Mouse (Mus musculus) mesoderm, embryonic 11.5 days (tissue): ENCODE data around the gene Mtx1.
"Not testable (repeated sequence)": the region's sequence is repeated elsewhere in the genome, so short reads cannot be mapped to it uniquely, and the experiment has no call there.

Experiments used
- DNase-seq: peaks from one replicate; pipeline ENCODE4 v3.0.0-alpha.2; 2012; ENCODE audit warnings: low read depth, low spot score

The Mtx1 gene

GRCm38 (mm10) chr3:89242331-89242895 lies 15.5 kb upstream of the Mtx1 start:
- peak; percentile 70 for DNase-seq

DNA sequence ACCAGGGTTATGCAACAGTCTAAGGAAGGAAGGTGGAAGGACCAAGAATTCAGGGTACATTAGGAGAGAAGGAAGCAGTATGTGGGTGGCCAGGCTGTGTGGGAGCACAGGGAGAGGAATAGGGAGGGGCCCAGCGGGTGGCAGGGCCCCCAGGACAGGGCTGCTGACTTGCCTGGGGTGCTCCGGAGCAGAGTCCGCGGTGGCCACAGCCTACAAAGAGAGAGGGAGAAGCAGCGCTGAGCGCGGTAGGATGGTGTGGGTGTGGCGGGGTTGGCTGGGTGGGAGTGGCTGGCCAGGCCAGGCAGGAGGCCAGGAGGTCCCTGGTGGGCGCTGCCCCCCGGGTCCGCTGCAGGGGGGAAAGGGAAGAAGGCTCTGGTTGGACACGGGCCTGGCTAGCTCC lies 11.6 kb upstream of the Mtx1 start:
- no peak for DNase-seq

DNA sequence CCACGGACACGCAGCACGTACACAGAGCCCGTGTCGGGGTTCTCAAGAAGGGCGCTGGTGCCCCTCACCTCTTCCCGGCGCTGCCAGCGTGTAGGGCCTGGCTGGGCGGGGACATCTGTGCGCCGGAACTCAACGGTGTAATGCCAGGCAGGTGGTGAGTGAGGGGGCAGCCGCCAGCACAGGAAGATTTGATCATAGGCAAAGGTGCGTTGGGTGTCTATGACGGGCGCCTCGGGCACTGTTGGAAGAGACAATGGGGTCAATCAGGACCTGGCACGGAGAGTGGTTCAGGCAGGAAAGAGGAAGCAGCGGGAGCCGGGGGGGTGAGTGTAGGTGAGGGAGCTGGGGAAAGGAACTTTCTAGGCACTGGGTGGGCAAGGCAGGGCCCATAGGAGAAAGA lies 10.8 kb upstream of the Mtx1 start:
- DNase-seq = no peak

DNA sequence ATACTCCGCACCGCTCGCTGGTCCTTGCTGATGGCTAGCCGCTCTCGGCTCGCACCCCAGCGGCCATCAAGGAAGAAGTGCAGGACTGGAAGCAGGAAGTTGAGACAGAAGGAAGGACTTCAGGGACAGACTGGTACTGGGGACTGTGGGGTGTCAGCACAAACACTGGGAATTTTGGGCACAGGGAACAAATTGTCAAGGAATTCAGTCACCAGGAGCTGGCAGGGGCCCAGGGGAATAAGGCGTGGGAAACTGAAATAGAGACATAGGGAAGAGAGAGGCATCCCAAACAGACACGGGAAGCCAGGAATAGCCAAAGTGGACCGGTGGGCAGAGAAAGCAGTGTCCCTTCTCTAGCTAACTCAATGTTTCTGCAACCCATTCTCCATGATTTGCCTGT lies 9.6 kb upstream of the Mtx1 start:
- no peak for DNase-seq

DNA sequence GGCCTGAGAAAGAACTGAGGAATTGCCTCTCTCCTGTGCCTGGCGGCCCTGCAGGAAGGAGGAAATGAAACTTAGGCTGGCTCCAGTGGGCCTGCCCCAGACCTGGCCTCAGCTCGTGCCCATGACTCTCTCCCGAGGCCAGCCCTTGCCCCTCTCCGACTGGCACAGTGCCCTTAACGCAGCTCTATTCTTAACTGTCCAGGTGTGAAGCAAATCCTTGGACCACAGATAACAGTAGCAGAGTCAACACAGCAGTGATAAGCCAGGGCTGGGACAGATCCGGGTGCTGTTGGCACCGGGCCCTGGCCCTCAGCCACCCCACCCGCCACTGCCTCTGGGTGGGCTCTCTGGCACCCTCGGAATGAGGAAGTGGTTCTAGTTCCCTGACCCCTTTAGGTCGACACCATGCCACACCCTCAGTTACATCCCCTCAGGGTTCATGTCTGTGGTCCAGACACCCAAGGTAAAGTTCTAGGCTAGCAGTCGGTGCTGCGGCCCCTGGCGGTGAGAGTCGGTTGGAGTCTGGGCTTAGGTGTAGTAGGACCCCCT lies 6.7 kb upstream of the Mtx1 start:
- no peak for DNase-seq

- no peak for DNase-seq
These were observed 5.7 kb upstream of the Mtx1 start for GRCm38 (mm10) chr3:89232614-89233013.

- DNase-seq = no peak
These were observed 4.9 kb upstream of the Mtx1 start for GRCm38 (mm10) chr3:89231772-89232275.

DNA sequence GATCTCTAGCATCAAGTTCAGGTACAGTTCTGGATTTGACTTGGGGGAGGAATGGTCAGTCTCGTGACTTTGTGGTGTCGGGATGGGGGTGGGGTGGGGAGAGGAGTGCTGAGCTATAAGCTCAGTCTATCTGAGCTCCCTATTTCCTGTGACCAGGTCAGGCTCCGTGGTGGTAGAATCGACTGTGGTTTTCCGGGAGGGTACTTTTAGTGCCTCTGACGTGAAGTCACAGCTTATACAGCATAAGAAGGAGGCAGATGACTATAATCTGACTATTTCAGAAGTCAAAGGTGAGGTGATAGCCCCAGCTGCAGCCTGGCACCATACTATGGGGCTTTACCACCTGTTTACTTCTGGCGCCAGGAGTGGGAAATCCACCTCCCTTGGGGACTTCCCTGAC lies 4.5 kb upstream of the Mtx1 start:
- no peak for DNase-seq

DNA sequence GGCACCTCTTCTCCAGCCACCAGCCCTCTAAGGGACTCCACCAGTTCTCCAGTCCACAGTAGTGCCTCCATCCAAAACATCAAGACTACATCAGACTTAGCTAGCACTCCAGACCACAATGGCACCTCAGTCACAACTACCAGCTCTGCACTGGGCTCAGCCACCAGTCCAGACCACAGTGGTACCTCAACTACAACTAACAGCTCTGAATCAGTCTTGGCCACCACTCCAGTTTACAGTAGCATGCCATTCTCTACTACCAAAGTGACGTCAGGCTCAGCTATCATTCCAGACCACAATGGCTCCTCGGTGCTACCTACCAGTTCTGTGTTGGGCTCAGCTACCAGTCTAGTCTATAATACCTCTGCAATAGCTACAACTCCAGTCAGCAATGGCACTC lies 3.7 kb upstream of the Mtx1 start:
- DNase-seq = no peak

DNA sequence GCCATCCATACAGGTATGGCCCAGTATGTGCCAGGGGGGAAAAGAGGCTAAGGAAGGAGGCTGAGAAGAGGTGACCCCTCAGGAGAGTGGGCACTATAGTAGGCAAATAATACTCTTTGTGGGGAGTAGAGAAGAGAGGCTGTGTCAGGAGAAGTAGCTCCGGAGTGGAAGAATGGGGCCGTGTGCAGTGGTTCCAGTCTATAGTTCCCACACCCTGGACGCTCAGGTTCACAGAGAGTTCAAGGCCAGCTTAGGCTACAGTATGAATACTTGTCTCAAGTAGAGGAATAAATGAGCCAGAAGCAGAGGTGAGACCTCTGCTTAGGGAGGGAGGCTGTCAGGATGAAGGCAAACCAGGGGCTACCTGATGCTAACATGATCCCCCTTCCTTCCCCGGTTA lies 2.4 kb upstream of the Mtx1 start:
- DNase-seq = no peak

GRCm38 (mm10) chr3:89228836-89229235 lies 1.9 kb upstream of the Mtx1 start, which contains the start of gene Muc1:
TSS of gene Muc1 (plus strand) at chr3:89229057.
- DNase-seq = no peak

DNA sequence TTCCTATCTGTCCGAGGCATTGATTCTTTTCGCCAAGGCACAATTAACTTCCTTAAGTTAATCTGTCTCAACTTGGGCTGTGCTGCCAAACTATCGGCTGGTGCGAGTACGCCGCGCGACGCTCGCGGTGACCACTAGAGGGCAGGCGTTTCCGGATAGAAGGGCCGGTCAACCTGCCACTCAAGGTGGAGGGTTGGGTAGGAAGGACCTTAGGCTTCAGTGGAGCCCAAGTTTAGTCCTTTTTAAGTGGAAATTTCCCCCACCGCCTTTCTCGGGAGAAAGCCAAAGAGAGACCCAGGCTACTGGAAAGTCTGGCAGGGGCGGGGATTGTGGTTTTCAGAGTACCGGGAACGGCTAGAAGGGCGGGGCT lies 1.3 kb upstream of the Mtx1 start:
- peak; percentile 84 for DNase-seq

- DNase-seq = peak; percentile 96
These were observed 655 bp upstream of the Mtx1 start for GRCm38 (mm10) chr3:89227307-89228179.

- DNase-seq = no peak
These were observed 527 bp downstream of the Mtx1 start for GRCm38 (mm10) chr3:89226361-89226760.

DNA sequence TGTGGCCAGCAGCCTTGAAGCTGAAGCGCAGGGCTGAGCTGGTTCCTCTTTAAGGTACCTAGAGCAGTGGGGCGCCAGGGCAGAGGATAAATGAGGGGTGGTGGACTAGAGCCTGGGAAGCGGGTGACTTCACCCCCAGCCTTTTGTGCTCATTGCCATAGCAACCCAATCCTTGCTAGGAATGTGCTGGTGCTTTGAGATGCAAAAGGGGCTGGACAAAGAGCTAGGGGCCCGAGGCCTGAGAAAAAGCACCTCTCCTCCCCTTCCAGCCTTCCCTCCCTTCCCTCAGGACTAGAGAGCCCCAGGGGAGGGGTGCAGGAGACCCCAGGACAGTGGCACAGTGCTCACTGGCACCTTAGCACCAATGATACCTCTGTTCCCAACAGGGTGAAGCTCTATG lies 970 bp downstream of the Mtx1 start:
- peak; percentile 84 for DNase-seq

DNA sequence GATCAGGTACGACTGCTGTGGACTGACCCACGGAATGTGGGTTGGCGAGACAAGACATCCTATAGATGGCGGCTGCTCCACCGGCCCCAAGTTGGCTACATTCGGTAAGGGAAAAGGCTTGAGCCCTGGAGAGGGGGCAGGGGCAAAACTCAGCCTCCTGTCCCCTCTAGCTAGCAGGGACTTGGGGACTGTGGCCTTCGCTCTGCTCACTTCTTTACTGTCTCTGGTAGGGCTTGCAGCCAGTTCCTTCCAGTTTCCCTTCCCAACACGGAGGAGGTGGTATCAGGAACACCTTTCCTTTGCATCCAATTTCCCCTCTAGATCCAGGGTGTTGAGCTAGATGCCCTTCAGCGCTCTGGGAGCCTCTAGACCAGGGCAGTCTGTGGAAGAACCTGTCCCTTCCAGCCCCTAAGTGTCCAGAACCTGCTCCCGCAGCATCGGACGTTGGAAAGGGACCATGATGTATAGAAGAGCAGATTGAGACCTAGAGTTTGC lies 1.5 kb downstream of the Mtx1 start:
- DNase-seq = no peak

- DNase-seq = no peak
These were observed 2.1 kb downstream of the Mtx1 start for GRCm38 (mm10) chr3:89224796-89225195.

DNA sequence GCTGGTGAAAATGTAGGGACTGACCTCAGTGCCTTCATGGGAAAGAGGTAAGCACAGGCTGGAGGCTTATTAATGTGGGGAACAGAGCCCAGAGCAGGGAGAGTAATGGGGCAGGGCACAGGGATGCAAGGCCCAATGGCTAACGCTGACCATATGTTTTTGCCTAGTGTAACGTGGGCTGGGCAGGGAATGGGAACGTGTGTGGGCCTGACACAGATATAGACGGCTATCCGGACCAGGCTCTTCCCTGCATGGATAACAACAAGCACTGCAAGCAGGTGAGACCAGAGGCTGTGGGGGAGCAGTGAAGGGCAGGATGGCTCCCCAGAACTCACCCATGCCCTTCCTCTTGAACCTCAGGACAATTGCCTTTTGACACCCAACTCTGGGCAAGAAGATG lies 5.7 kb downstream of the Mtx1 start:
- DNase-seq = no peak

GRCm38 (mm10) chr3:89219546-89219945 lies 7.3 kb downstream of the Mtx1 start:
- DNase-seq = no peak

- no peak for DNase-seq
These were observed 8.6 kb downstream of the Mtx1 start for GRCm38 (mm10) chr3:89218271-89218670.

DNA sequence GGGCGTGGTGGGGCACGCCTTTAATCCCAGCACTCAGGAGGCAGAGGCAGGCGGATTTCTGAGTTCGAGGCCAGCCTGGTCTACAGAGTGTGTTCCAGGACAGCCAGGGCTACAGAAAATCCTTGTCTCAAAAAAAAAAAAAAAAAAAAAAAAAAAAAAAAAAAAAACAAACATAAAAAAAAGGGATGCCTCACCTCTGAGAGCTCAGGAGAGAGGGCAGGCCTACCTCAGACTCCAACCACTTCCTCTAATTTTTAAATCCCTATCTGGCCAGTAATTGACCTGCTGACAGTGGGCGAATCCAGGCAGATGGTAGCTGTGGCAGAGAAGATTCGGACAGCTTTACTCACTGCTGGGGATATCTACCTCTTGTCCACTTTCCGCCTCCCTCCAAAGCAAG lies 10.5 kb downstream of the Mtx1 start:
- DNase-seq = not testable (repeated sequence)

DNA sequence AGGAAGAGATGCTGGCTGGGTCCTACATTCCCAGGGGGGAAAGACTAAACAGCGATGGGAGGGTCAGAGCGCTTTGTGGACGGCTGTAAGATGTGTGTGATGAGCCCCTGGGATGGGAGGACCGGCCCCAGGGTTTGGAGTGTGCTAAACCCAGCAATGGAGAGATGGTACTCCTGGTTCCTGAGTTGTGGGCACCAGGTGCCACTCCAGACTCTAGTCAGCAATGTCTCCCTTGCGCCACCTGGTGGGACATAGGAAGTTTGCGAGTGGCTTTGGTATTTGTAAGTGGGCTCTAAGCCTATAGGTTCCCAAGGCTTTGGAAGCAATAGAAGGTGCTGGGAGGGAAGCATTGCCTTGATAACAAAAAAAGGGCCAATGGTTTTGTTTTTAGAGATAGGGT lies 11.0 kb downstream of the Mtx1 start:
- peak; percentile 92 for DNase-seq
